Mouse (Mus musculus) hindbrain, embryonic 16.5 days (tissue): ENCODE measurements at regions not wholly inside any gene's neighbourhood (a gene's known extent, or its start where the extent isn't known, plus 50 kb on each side); places are given as distances from the start of the nearest gene placed in this dataset.
"Not testable (repeated sequence)": the region's sequence is repeated elsewhere in the genome, so short reads cannot be mapped to it uniquely, and the experiment has no call there.

Source experiments
- ATAC-seq: fragments of 200-750 bp; cut with Nextera tagmentation; 2 replicates; pipeline ENCODE4 v1.8.0; 2017; ENCODE audit warnings: moderate TSS enrichment, moderate library complexity
- H3K27ac ChIP-seq: fragments of 300-500 bp; sonication (generic); 2 replicates; pipeline ENCODE4 v1.5.1; 2014; ENCODE audit warnings: low read depth, mild to moderate bottlenecking, control low read depth, low read length, moderate library complexity
- H3K27me3 ChIP-seq: fragments of 300-500 bp; sonication (generic); replicated peaks from 2 replicates; pipeline ENCODE4 v1.6.1; 2014; ENCODE audit warnings: low read length; ENCODE audit not compliant: control insufficient read depth, insufficient read depth
- H3K36me3 ChIP-seq: fragments of 300-500 bp; sonication (generic); 2 replicates; pipeline ENCODE4 v1.6.1; 2014; ENCODE audit warnings: mild to moderate bottlenecking, low read length, moderate library complexity, mixed read lengths; ENCODE audit not compliant: control insufficient read depth, insufficient read depth
- H3K4me1 ChIP-seq: fragments of 300-500 bp; sonication (generic); 2 replicates; pipeline ENCODE4 v1.6.1; 2014; ENCODE audit warnings: low read depth, low read length; ENCODE audit not compliant: control insufficient read depth, insufficient read depth
- H3K4me2 ChIP-seq: fragments of 300-500 bp; sonication (generic); 2 replicates; pipeline ENCODE4 v1.6.1; 2014; ENCODE audit warnings: mild to moderate bottlenecking, low read length, control low read depth, moderate library complexity
- H3K4me3 ChIP-seq: fragments of 300-500 bp; sonication (generic); 2 replicates; pipeline ENCODE4 v1.5.1; 2014; ENCODE audit warnings: mild to moderate bottlenecking, low read length, control low read depth, moderate library complexity
- H3K9ac ChIP-seq: fragments of 300-500 bp; sonication (generic); 2 replicates; pipeline ENCODE4 v1.6.1; 2014; ENCODE audit warnings: low read depth, mild to moderate bottlenecking, control low read depth, low read length, moderate library complexity
- H3K9me3 ChIP-seq: fragments of 300-500 bp; sonication (generic); 2 replicates; pipeline ENCODE4 v1.6.1; 2014; ENCODE audit warnings: mild to moderate bottlenecking, low read length, moderate library complexity; ENCODE audit not compliant: control insufficient read depth
- WGBS: fragments of 180-500 bp; shearing (Covaris S2); extraction: QIAGEN DNeasy Blood & Tissue Kit; methylation state at CpG from one replicate; pipeline ENCODE4 v1.1.7; 2014; 5-methylcytosine and 5-hydroxymethylcytosine counted together

DNA sequence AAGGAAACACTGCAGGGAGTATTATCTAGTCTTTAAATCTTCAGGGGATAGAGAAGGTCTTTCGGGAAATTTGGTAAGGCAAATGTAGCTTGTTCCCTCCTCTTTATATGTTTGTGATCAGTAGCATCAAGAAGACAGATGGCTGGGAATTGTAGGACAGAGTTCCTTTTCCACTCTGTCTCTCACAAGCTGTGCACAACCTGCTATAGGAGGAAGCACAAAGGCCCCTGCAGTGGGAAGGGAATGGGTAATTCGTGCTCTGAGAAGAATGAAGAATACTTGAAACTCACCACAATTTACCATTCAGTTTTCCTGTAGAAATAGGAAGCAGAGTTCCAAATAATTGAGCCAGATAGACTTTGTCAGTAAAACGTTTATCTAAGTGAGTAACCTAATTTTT, 1007.2 kb downstream of the Epha7 start:
- H3K27ac ChIP-seq = no peak overlapping the region
- H3K36me3 ChIP-seq = no peaks in the 10 kb centered on the region
- no peaks in the 10 kb centered on the region for H3K27me3 ChIP-seq
- peak; percentile 40; the same call in 1 of the 2 replicates for ATAC-seq
- no peak overlapping the region for H3K4me2 ChIP-seq
- H3K9me3 ChIP-seq = no peaks in the 10 kb centered on the region
- no peaks in the 10 kb centered on the region for H3K4me1 ChIP-seq
- H3K9ac ChIP-seq = no peak overlapping the region
- 63% methylated on average over 3 of the region's 3 CpGs for whole genome bisulfite sequencing
- H3K4me3 ChIP-seq = no peak overlapping the region

DNA sequence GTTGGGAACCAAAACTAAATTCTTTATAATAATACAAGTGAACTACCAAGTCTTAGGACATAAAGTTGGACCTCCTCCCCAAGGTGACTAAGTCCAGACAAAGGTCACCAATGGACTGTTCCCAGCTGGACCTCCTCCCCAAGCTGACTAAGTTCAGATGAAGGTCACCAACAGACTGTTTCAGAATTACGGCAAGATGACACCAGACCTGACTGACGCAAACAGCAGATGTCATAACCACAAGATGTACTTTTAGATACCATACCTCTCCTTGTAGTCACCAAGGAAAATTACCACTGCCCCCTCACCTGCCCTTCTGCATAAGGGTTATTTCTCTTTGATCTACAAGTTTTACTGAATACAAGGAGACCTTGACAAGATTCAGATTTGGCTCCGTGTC, 1017.8 kb downstream of the Epha7 start:
- not testable (repeated sequence) for H3K4me2 ChIP-seq

GRCm38 (mm10) chr4:29832774-29833173, 1019.8 kb downstream of the Epha7 start:
- ATAC-seq = no peak
- no peak overlapping the region for H3K4me3 ChIP-seq
- H3K27me3 ChIP-seq = no peaks in the 10 kb centered on the region
- H3K27ac ChIP-seq = no peak overlapping the region
- H3K4me1 ChIP-seq = no peaks in the 10 kb centered on the region
- 80% methylated on average over 6 of the region's 6 CpGs for WGBS
- H3K36me3 ChIP-seq = no peaks in the 10 kb centered on the region
- H3K4me2 ChIP-seq = no peak overlapping the region
- no peaks in the 10 kb centered on the region for H3K9me3 ChIP-seq
- H3K9ac ChIP-seq = no peak overlapping the region

More for the DNA sequence above, 1017.8 kb downstream of the Epha7 start:
- not testable (repeated sequence) for H3K27ac ChIP-seq, H3K4me3 ChIP-seq, H3K36me3 ChIP-seq, H3K27me3 ChIP-seq, H3K4me1 ChIP-seq, H3K9ac ChIP-seq, ATAC-seq, H3K9me3 ChIP-seq
- WGBS = 94% methylated on average over 3 of the region's 3 CpGs

DNA sequence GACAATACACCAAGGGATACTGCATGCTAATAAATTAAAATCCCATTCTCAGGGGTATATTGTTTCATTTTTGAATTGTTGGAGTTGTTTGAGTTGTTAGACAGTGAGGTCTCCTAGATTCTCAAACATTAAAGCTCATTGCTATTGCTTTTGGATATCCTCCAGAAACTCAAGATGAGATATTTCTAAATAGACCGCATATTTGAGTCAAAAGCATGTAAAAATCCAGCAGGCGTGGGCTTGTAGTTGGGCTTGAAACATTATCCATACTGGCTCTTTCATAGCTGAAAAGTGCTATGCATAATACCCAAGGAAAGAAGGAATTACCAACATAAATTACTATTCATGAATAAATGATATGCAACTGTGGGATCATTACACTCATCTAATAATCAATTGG, 1043.7 kb downstream of the Epha7 start:
- no peaks in the 10 kb centered on the region for H3K4me1 ChIP-seq

More for the DNA sequence above, 1043.7 kb downstream of the Epha7 start:
- H3K27me3 ChIP-seq = no peaks in the 10 kb centered on the region
- 85% methylated on average over 2 of the region's 2 CpGs for WGBS
- ATAC-seq = no peak
- no peaks in the 10 kb centered on the region for H3K36me3 ChIP-seq
- no peak overlapping the region for H3K4me2 ChIP-seq
- H3K27ac ChIP-seq = no peak overlapping the region
- no peaks in the 10 kb centered on the region for H3K9me3 ChIP-seq
- no peak overlapping the region for H3K9ac ChIP-seq
- H3K4me3 ChIP-seq = no peak overlapping the region
